Mouse (Mus musculus) heart, embryonic 14.5 days (tissue): ENCODE measurements at regions not wholly inside any gene's neighbourhood (a gene's known extent, or its start where the extent isn't known, plus 50 kb on each side); places are given as distances from the start of the nearest gene placed in this dataset.
A peak's percentile ranks its signal among the peaks of the same experiment; 100 is the strongest.

ENCODE experiments used
- ATAC-seq: fragments of 200-750 bp; cut with Nextera tagmentation; 2 replicates; pipeline ENCODE4 v1.8.0; 2017; ENCODE audit warnings: low read depth, moderate TSS enrichment; ENCODE audit not compliant: insufficient number of reproducible peaks, insufficient read depth, low FRiP score
- H3K27ac ChIP-seq, 2 experiments: fragments of 200-500 bp in 1 of 2; fragments of 300-500 bp in 1 of 2; sonication (generic) in 1 of 2; replicated peaks in 1 of 2; 2 replicates each; pipeline ENCODE4 v1.5.1; 2012 to 2014; ENCODE audit warnings: low read depth in 2 of 2, low read length in 2 of 2, control low read depth in 1 of 2, mild to moderate bottlenecking in 1 of 2, mixed read lengths in 1 of 2; ENCODE audit not compliant: control insufficient read depth in 1 of 2, insufficient read depth in 1 of 2
- H3K27me3 ChIP-seq: fragments of 300-500 bp; sonication (generic); 2 replicates; pipeline ENCODE4 v1.6.1; 2014; ENCODE audit warnings: mild to moderate bottlenecking, low read length, control low read depth; ENCODE audit not compliant: control insufficient read depth, insufficient read depth
- H3K36me3 ChIP-seq: fragments of 300-500 bp; sonication (generic); 2 replicates; pipeline ENCODE4 v1.6.1; 2014; ENCODE audit warnings: mild to moderate bottlenecking, control low read depth, low read length, mixed read lengths; ENCODE audit not compliant: control insufficient read depth, insufficient read depth
- H3K4me1 ChIP-seq, 2 experiments: fragments of 200-500 bp in 1 of 2; fragments of 300-500 bp in 1 of 2; sonication (generic) in 1 of 2; 2 replicates each; pipeline ENCODE4 v1.6.1; 2012 to 2014; ENCODE audit warnings: low read length in 2 of 2, control low read depth in 1 of 2, mixed read lengths in 1 of 2; ENCODE audit not compliant: control insufficient read depth in 2 of 2, insufficient read depth in 2 of 2
- H3K4me2 ChIP-seq: fragments of 300-500 bp; sonication (generic); 2 replicates; pipeline ENCODE4 v1.6.1; 2014; ENCODE audit warnings: mild to moderate bottlenecking, low read length
- H3K4me3 ChIP-seq, 2 experiments: fragments of 200-500 bp in 1 of 2; fragments of 300-500 bp in 1 of 2; sonication (generic) in 1 of 2; 2 replicates each; pipeline ENCODE4 v1.5.1; 2012 to 2014; ENCODE audit warnings: low read length in 2 of 2, mild to moderate bottlenecking in 2 of 2, control low read depth in 1 of 2, low read depth in 1 of 2, moderate library complexity in 1 of 2; ENCODE audit not compliant: control insufficient read depth in 1 of 2, insufficient read depth in 1 of 2
- H3K9ac ChIP-seq: fragments of 300-500 bp; sonication (generic); 2 replicates; pipeline ENCODE4 v1.6.1; 2014; ENCODE audit warnings: mild to moderate bottlenecking, low read length
- H3K9me3 ChIP-seq: fragments of 300-500 bp; sonication (generic); 2 replicates; pipeline ENCODE4 v1.6.1; 2016; ENCODE audit warnings: low read length, control low read depth; ENCODE audit not compliant: control insufficient read depth
- WGBS: fragments of 180-500 bp; shearing (Covaris S2); extraction: QIAGEN DNeasy Blood & Tissue Kit; methylation state at CpG from one replicate; pipeline ENCODE4 v1.1.7; 2014; 5-methylcytosine and 5-hydroxymethylcytosine counted together

DNA sequence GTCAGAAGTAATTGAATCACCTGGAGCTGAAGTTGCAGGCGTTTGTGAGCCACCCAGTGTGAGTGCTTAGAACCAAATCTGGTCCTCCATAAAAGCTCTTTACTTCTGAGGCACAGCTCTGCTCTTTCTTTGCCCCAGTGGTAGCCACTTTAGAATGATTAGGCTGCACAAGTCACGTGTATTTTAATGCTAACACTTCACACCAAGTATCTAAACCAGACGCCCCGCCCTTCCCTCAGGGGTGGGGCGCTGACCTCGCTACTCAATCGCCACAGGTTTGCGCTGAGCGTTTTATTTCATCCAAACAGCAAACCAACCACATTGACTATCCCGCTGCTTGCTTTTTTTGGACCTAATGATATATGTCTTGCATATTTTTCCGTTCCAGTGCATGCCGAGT, 76.4 kb upstream of the Fbxo11 start:
- no peak for ATAC-seq

GRCm38 (mm10) chr17:88142003-88142402, 76.9 kb upstream of the Fbxo11 start:
- ATAC-seq = no peak
- no peak overlapping the region for H3K9ac ChIP-seq
- H3K27me3 ChIP-seq = no peaks in the 10 kb centered on the region
- WGBS = 45% methylated on average over 8 of the region's 8 CpGs
- H3K4me1 ChIP-seq = no peaks in the 10 kb centered on the region
- H3K4me3 ChIP-seq = no peak overlapping the region
- H3K27ac ChIP-seq = no peak overlapping the region
- no peaks in the 10 kb centered on the region for H3K9me3 ChIP-seq
- peak overlapping the region; percentile 46 for H3K4me2 ChIP-seq
- no peaks in the 10 kb centered on the region for H3K36me3 ChIP-seq

More for the DNA sequence above, 76.4 kb upstream of the Fbxo11 start:
- Histone ChIP-seq H3K4me2 (peak overlapping the region; percentile 46), H3K36me3 (no peaks in the 10 kb centered on the region), H3K9me3 (no peaks in the 10 kb centered on the region), H3K4me1 (no peaks in the 10 kb centered on the region), H3K27ac (no peak overlapping the region), H3K27me3 (no peaks in the 10 kb centered on the region), H3K4me3 (no peak overlapping the region), H3K9ac (no peak overlapping the region)
- WGBS = 28% methylated on average over 12 of the region's 12 CpGs

DNA sequence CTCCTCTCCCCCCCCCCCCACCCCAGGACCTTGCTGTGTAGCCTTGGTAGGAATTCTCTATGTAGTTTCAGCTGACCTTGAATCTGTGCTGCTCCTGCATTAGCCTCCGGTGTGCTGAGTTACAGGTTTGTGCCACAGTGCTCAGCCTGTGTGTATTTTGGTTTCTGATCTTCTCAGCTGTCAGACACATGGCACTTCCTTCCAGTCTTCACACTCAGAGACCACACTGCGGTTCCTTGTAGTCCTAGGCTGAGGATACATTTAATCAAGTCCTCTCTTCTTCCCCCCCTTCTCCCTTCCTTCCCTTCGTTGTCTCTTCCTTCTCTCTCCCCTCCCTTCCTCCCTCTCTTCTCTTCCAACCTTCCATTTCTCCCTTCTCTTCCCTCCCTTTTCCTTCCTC, 77.7 kb upstream of the Fbxo11 start:
- no peak for ATAC-seq
- Histone ChIP-seq H3K36me3 (no peaks in the 10 kb centered on the region), H3K4me3 (no peak overlapping the region), H3K9me3 (no peaks in the 10 kb centered on the region), H3K4me2 (no peak overlapping the region), H3K27me3 (no peaks in the 10 kb centered on the region), H3K4me1 (no peaks in the 10 kb centered on the region), H3K27ac (no peak overlapping the region), H3K9ac (no peak overlapping the region)
- 74% methylated on average over 3 of the region's 3 CpGs for WGBS

- Histone ChIP-seq H3K27ac (no peak overlapping the region), H3K4me2 (no peak overlapping the region), H3K27me3 (no peaks in the 10 kb centered on the region), H3K4me1 (no peaks in the 10 kb centered on the region), H3K9me3 (no peaks in the 10 kb centered on the region), H3K4me3 (no peak overlapping the region), H3K36me3 (no peaks in the 10 kb centered on the region), H3K9ac (no peak overlapping the region)
- 84% methylated on average over 3 of the region's 3 CpGs for WGBS
- no peak for ATAC-seq
Observed at GRCm38 (mm10) chr17:88143378-88143943, 78.4 kb upstream of the Fbxo11 start.

GRCm38 (mm10) chr17:88158550-88158949, 93.5 kb upstream of the Fbxo11 start:
- H3K4me2 ChIP-seq = no peak overlapping the region; the same call in 1 of the 2 replicates
- no peaks in the 10 kb centered on the region for H3K9me3 ChIP-seq
- H3K9ac ChIP-seq = no peak overlapping the region
- ATAC-seq = no peak
- H3K4me1 ChIP-seq = no peaks in the 10 kb centered on the region
- 29% methylated on average over 6 of the region's 6 CpGs for WGBS
- no peak overlapping the region for H3K4me3 ChIP-seq
- no peaks in the 10 kb centered on the region for H3K27me3 ChIP-seq
- no peaks in the 10 kb centered on the region for H3K36me3 ChIP-seq
- H3K27ac ChIP-seq = no peak overlapping the region

- WGBS = 16% methylated on average over 11 of the region's 11 CpGs
Observed at GRCm38 (mm10) chr17:88159212-88159668, 94.1 kb upstream of the Fbxo11 start.

GRCm38 (mm10) chr17:88159851-88160676, 95.0 kb upstream of the Fbxo11 start:
- H3K4me1 ChIP-seq = no peaks in the 10 kb centered on the region
- peak overlapping the region; percentile 45; the same call in 1 of the 2 replicates for H3K4me2 ChIP-seq
- no peaks in the 10 kb centered on the region for H3K9me3 ChIP-seq
- no peak overlapping the region for H3K9ac ChIP-seq
- H3K4me3 ChIP-seq = no peak overlapping the region; a peak in 1 of 4 replicates
- no peak overlapping the region for H3K27ac ChIP-seq
- H3K27me3 ChIP-seq = no peaks in the 10 kb centered on the region
- ATAC-seq = no peak
- H3K36me3 ChIP-seq = no peaks in the 10 kb centered on the region
- WGBS = 46% methylated on average over 19 of the region's 19 CpGs

More at GRCm38 (mm10) chr17:88159212-88159668, 94.1 kb upstream of the Fbxo11 start:
- no peak overlapping the region for H3K4me3 ChIP-seq
- H3K4me1 ChIP-seq = no peaks in the 10 kb centered on the region
- H3K4me2 ChIP-seq = peak overlapping the region; percentile 45
- H3K27me3 ChIP-seq = no peaks in the 10 kb centered on the region
- H3K36me3 ChIP-seq = no peaks in the 10 kb centered on the region
- no peak overlapping the region for H3K27ac ChIP-seq
- no peak overlapping the region for H3K9ac ChIP-seq
- no peak for ATAC-seq
- H3K9me3 ChIP-seq = no peaks in the 10 kb centered on the region
